Mouse (Mus musculus) midbrain, embryonic 15.5 days (tissue): ENCODE measurements around the gene Ccser2. TPM values are rescaled to one million over a fixed set of nuclear protein-coding genes. Genes with fewer than 3 reads are reported as not detected.

ENCODE experiments used
- ATAC-seq: fragments of 200-750 bp; cut with Nextera tagmentation; replicated peaks from 2 replicates; pipeline ENCODE4 v1.8.0; 2017; ENCODE audit warnings: moderate TSS enrichment
- H3K27ac ChIP-seq: fragments of 300-500 bp; sonication (generic); 2 replicates; pipeline ENCODE4 v1.5.1; 2015; ENCODE audit warnings: mild to moderate bottlenecking, inconsistent platforms
- H3K27me3 ChIP-seq: fragments of 300-500 bp; sonication (generic); replicated peaks from 2 replicates; pipeline ENCODE4 v1.6.1; 2015; ENCODE audit warnings: inconsistent platforms
- H3K36me3 ChIP-seq: fragments of 300-500 bp; sonication (generic); replicated peaks from 2 replicates; pipeline ENCODE4 v1.6.1; 2015; ENCODE audit warnings: inconsistent platforms
- H3K4me1 ChIP-seq: fragments of 300-500 bp; sonication (generic); 2 replicates; pipeline ENCODE4 v1.6.1; 2015; ENCODE audit warnings: inconsistent platforms
- H3K4me2 ChIP-seq: fragments of 300-500 bp; sonication (generic); 2 replicates; pipeline ENCODE4 v1.6.1; 2015; ENCODE audit warnings: inconsistent platforms, mild to moderate bottlenecking, moderate library complexity
- H3K4me3 ChIP-seq: fragments of 300-500 bp; sonication (generic); 2 replicates; pipeline ENCODE4 v1.5.1; 2015; ENCODE audit warnings: mild to moderate bottlenecking, inconsistent platforms
- H3K9ac ChIP-seq: fragments of 300-500 bp; sonication (generic); 2 replicates; pipeline ENCODE4 v1.6.1; 2015; ENCODE audit warnings: mild to moderate bottlenecking, inconsistent platforms
- H3K9me3 ChIP-seq: fragments of 300-500 bp; sonication (generic); 2 replicates; pipeline ENCODE4 v1.6.1; 2016; ENCODE audit warnings: inconsistent platforms
- WGBS: fragments of 180-500 bp; shearing (Covaris S2); methylation state at CpG from one replicate; pipeline ENCODE4 v1.1.7; 2015; ENCODE audit warnings: mixed read lengths; 5-methylcytosine and 5-hydroxymethylcytosine counted together
- polyA plus RNA-seq: library from polyadenylated mRNA; unstranded; fragments of >200 nt; fragmentation: Nextera tagmentation; extraction: Ambion mirVana; gene quantifications from 2 replicates; pipeline ENCODE4 v1.2.1, GENCODE M21; 2015

The Ccser2 gene
- polyA plus RNA-seq, 1 experiment from 2014 or later = 101 TPM

GRCm38 (mm10) chr14:36894701-36895100 is 73.9 kb downstream of the Ccser2 start:
- WGBS = 90% methylated on average over 3 of the region's 3 CpGs
- Histone ChIP-seq H3K4me3 (no peak overlapping the region), H3K9ac (no peak overlapping the region), H3K9me3 (no peaks in the 10 kb centered on the region), H3K27me3 (no peaks in the 10 kb centered on the region), H3K4me1 (no peaks in the 10 kb centered on the region), H3K4me2 (no peak overlapping the region), H3K27ac (no peak overlapping the region), H3K36me3 (no peaks in the 10 kb centered on the region; the same call in 1 of the 2 replicates)
- ATAC-seq = no peak

GRCm38 (mm10) chr14:36892762-36893358 is 75.7 kb downstream of the Ccser2 start:
- H3K4me2 ChIP-seq = no peak overlapping the region
- H3K27ac ChIP-seq = no peak overlapping the region
- WGBS = 75% methylated on average over 2 of the region's 2 CpGs
- H3K4me1 ChIP-seq = no peaks in the 10 kb centered on the region
- ATAC-seq = no peak
- no peaks in the 10 kb centered on the region for H3K36me3 ChIP-seq
- H3K4me3 ChIP-seq = no peak overlapping the region
- H3K9ac ChIP-seq = no peak overlapping the region
- H3K27me3 ChIP-seq = no peaks in the 10 kb centered on the region
- H3K9me3 ChIP-seq = no peaks in the 10 kb centered on the region

- H3K9me3 ChIP-seq = no peaks in the 10 kb centered on the region
- H3K27ac ChIP-seq = no peak overlapping the region
- no peaks in the 10 kb centered on the region for H3K4me1 ChIP-seq
- no peak overlapping the region for H3K9ac ChIP-seq
- ATAC-seq = peak; percentile 56
- H3K4me2 ChIP-seq = no peak overlapping the region
- H3K36me3 ChIP-seq = no peaks in the 10 kb centered on the region
- no peak overlapping the region for H3K4me3 ChIP-seq
- no peaks in the 10 kb centered on the region for H3K27me3 ChIP-seq
- WGBS = 76% methylated on average over 7 of the region's 7 CpGs
These were observed 78.4 kb downstream of the Ccser2 start for GRCm38 (mm10) chr14:36890130-36890529.

GRCm38 (mm10) chr14:36885680-36886079 is 82.9 kb downstream of the Ccser2 start:
- no peak for ATAC-seq
- Histone ChIP-seq H3K27me3 (no peaks in the 10 kb centered on the region), H3K4me1 (no peaks in the 10 kb centered on the region), H3K9me3 (no peaks in the 10 kb centered on the region), H3K4me2 (no peak overlapping the region), H3K4me3 (no peak overlapping the region), H3K9ac (no peak overlapping the region), H3K27ac (no peak overlapping the region), H3K36me3 (no peaks in the 10 kb centered on the region)
- 92% methylated on average over 5 of the region's 5 CpGs for WGBS

- ATAC-seq = no peak
- H3K9me3 ChIP-seq = no peaks in the 10 kb centered on the region
- WGBS = 92% methylated on average over 1 of the region's 1 CpGs
These were observed 83.5 kb downstream of the Ccser2 start for GRCm38 (mm10) chr14:36885117-36885516.

GRCm38 (mm10) chr14:36883576-36883975 is 85.0 kb downstream of the Ccser2 start:
- 73% methylated on average over 3 of the region's 3 CpGs for WGBS
- no peaks in the 10 kb centered on the region; the same call in 1 of the 2 replicates for H3K36me3 ChIP-seq
- no peak overlapping the region for H3K27ac ChIP-seq

More at GRCm38 (mm10) chr14:36885117-36885516, 83.5 kb downstream of the Ccser2 start:
- H3K4me2 ChIP-seq = no peak overlapping the region
- H3K9ac ChIP-seq = no peak overlapping the region
- H3K27me3 ChIP-seq = no peaks in the 10 kb centered on the region
- H3K4me3 ChIP-seq = no peak overlapping the region
- no peak overlapping the region for H3K27ac ChIP-seq
- no peaks in the 10 kb centered on the region for H3K36me3 ChIP-seq
- H3K4me1 ChIP-seq = no peaks in the 10 kb centered on the region

GRCm38 (mm10) chr14:36870257-36870656 is 98.3 kb downstream of the Ccser2 start:
- ATAC-seq = no peak; the same call in 1 of the 2 replicates
- Histone ChIP-seq H3K4me2 (no peak overlapping the region), H3K9me3 (no peaks in the 10 kb centered on the region), H3K27ac (no peak overlapping the region), H3K9ac (no peak overlapping the region), H3K4me1 (no peaks in the 10 kb centered on the region), H3K4me3 (no peak overlapping the region), H3K36me3 (no peaks in the 10 kb centered on the region), H3K27me3 (no peaks in the 10 kb centered on the region)
- 28% methylated on average over 6 of the region's 6 CpGs for WGBS

More at GRCm38 (mm10) chr14:36883576-36883975, 85.0 kb downstream of the Ccser2 start:
- H3K4me2 ChIP-seq = no peak overlapping the region
- H3K27me3 ChIP-seq = no peaks in the 10 kb centered on the region
- H3K4me3 ChIP-seq = no peak overlapping the region
- H3K4me1 ChIP-seq = no peaks in the 10 kb centered on the region
- H3K9me3 ChIP-seq = no peaks in the 10 kb centered on the region
- ATAC-seq = no peak
- H3K9ac ChIP-seq = no peak overlapping the region

GRCm38 (mm10) chr14:36868769-36869362 is 99.7 kb downstream of the Ccser2 start:
- no peaks in the 10 kb centered on the region; the same call in 1 of the 2 replicates for H3K4me1 ChIP-seq
- H3K27ac ChIP-seq = no peak overlapping the region
- no peaks in the 10 kb centered on the region for H3K36me3 ChIP-seq
- H3K9me3 ChIP-seq = no peaks in the 10 kb centered on the region
- H3K4me3 ChIP-seq = no peak overlapping the region
- ATAC-seq = no peak
- no peak overlapping the region for H3K4me2 ChIP-seq
- no peaks in the 10 kb centered on the region for H3K27me3 ChIP-seq
- 84% methylated on average over 14 of the region's 14 CpGs for WGBS
- no peak overlapping the region for H3K9ac ChIP-seq

- WGBS = 18% methylated on average over 6 of the region's 6 CpGs
- no peaks in the 10 kb centered on the region for H3K9me3 ChIP-seq
- no peaks in the 10 kb centered on the region for H3K36me3 ChIP-seq
- H3K4me2 ChIP-seq = no peak overlapping the region
- no peaks in the 10 kb centered on the region for H3K27me3 ChIP-seq
- no peak overlapping the region for H3K9ac ChIP-seq
- H3K4me1 ChIP-seq = no peaks in the 10 kb centered on the region; the same call in 1 of the 2 replicates
- no peak overlapping the region for H3K4me3 ChIP-seq
- peak; percentile 56; the same call in 1 of the 2 replicates for ATAC-seq
- H3K27ac ChIP-seq = no peak overlapping the region
These were observed 101.4 kb downstream of the Ccser2 start for GRCm38 (mm10) chr14:36866966-36867700.

GRCm38 (mm10) chr14:36863877-36864489 is 104.6 kb downstream of the Ccser2 start:
- H3K36me3 ChIP-seq = no peaks in the 10 kb centered on the region
- no peaks in the 10 kb centered on the region; the same call in 1 of the 2 replicates for H3K4me1 ChIP-seq
- ATAC-seq = peak; percentile 34
- no peak overlapping the region for H3K4me3 ChIP-seq
- H3K4me2 ChIP-seq = peak overlapping the region; percentile 25; the same call in 1 of the 2 replicates
- no peak overlapping the region for H3K9ac ChIP-seq
- H3K9me3 ChIP-seq = no peaks in the 10 kb centered on the region
- H3K27ac ChIP-seq = no peak overlapping the region
- WGBS = 24% methylated on average over 15 of the region's 15 CpGs
- H3K27me3 ChIP-seq = no peaks in the 10 kb centered on the region

- H3K27ac ChIP-seq = no peak overlapping the region
- 26% methylated on average over 7 of the region's 7 CpGs for WGBS
- no peak overlapping the region for H3K4me3 ChIP-seq
- H3K4me2 ChIP-seq = no peak overlapping the region
- H3K36me3 ChIP-seq = no peaks in the 10 kb centered on the region
- H3K27me3 ChIP-seq = no peaks in the 10 kb centered on the region
- no peaks in the 10 kb centered on the region for H3K9me3 ChIP-seq
- no peak overlapping the region for H3K9ac ChIP-seq
- no peaks in the 10 kb centered on the region; the same call in 1 of the 2 replicates for H3K4me1 ChIP-seq
- peak; percentile 38; the same call in 1 of the 2 replicates for ATAC-seq
These were observed 106.2 kb downstream of the Ccser2 start for GRCm38 (mm10) chr14:36862387-36862786.

GRCm38 (mm10) chr14:36858932-36859331 is 109.6 kb downstream of the Ccser2 start:
- Histone ChIP-seq H3K4me3 (no peak overlapping the region), H3K4me2 (no peak overlapping the region), H3K9ac (no peak overlapping the region), H3K27ac (no peak overlapping the region), H3K36me3 (no peaks in the 10 kb centered on the region), H3K4me1 (no peaks in the 10 kb centered on the region; the same call in 1 of the 2 replicates), H3K27me3 (no peaks in the 10 kb centered on the region), H3K9me3 (no peaks in the 10 kb centered on the region)
- WGBS = 75% methylated on average over 4 of the region's 4 CpGs
- ATAC-seq = no peak
